Mouse (Mus musculus) layer of hippocampus, adult 8-10 months (tissue): ENCODE data around the gene Rtn4rl1. TPM values are rescaled to one million over a fixed set of nuclear protein-coding genes. Genes with fewer than 3 reads are reported as not detected.

ENCODE experiments used
- DNase-seq, 2 experiments: peaks; one replicate each; pipeline ENCODE4 v3.0.0; 2022; ENCODE audit warnings: low spot score in 2 of 2
- total RNA-seq, 4 experiments: library from RNA; stranded (reverse); gene quantifications; 2 replicates each; pipeline ENCODE4 v1.2.4; 2022

Rtn4rl1 gene
- total RNA-seq, 4 experiments from 2014 or later, result 80.7 to 110 (median 97.3) TPM

GRCm38 (mm10) chr11:75247137-75247730 is 53.7 kb downstream of the Rtn4rl1 start:
- no peak for DNase-seq

- DNase-seq, result no peak
Observed at GRCm38 (mm10) chr11:75249588-75249987, 56.0 kb downstream of the Rtn4rl1 start.

GRCm38 (mm10) chr11:75251006-75251512 is 57.5 kb downstream of the Rtn4rl1 start:
- DNase-seq, result no peak

- DNase-seq, result no peak
Observed at GRCm38 (mm10) chr11:75251557-75252070, 58.0 kb downstream of the Rtn4rl1 start.

- peak; percentile 46 to 59 for DNase-seq
Observed at GRCm38 (mm10) chr11:75254252-75254912, 60.8 kb downstream of the Rtn4rl1 start.

- DNase-seq, result no peak
Observed at GRCm38 (mm10) chr11:75255330-75255729, 61.7 kb downstream of the Rtn4rl1 start.

- DNase-seq, result no peak
Observed at GRCm38 (mm10) chr11:75257056-75257648, 63.6 kb downstream of the Rtn4rl1 start.

- no peak for DNase-seq
Observed at GRCm38 (mm10) chr11:75259416-75259815, 65.8 kb downstream of the Rtn4rl1 start.

GRCm38 (mm10) chr11:75259996-75260561 is 66.5 kb downstream of the Rtn4rl1 start:
- DNase-seq, result peak in 1 of 2 experiments; percentile 44

- no peak for DNase-seq
Observed at GRCm38 (mm10) chr11:75261016-75261415, 67.4 kb downstream of the Rtn4rl1 start.

- no peak for DNase-seq
Observed at GRCm38 (mm10) chr11:75261730-75262129, 68.1 kb downstream of the Rtn4rl1 start.

GRCm38 (mm10) chr11:75262181-75262580 is 68.6 kb downstream of the Rtn4rl1 start:
- no peak for DNase-seq

GRCm38 (mm10) chr11:75262791-75263190 is 69.2 kb downstream of the Rtn4rl1 start:
- DNase-seq, result no peak

- no peak for DNase-seq
Observed at GRCm38 (mm10) chr11:75263274-75263963, 69.8 kb downstream of the Rtn4rl1 start.

- DNase-seq, result no peak
Observed at GRCm38 (mm10) chr11:75263964-75264312, 70.4 kb downstream of the Rtn4rl1 start.

- no peak for DNase-seq
Observed at GRCm38 (mm10) chr11:75264550-75264949, 71.0 kb downstream of the Rtn4rl1 start.

GRCm38 (mm10) chr11:75265545-75265944 is 72.0 kb downstream of the Rtn4rl1 start:
- DNase-seq, result no peak

GRCm38 (mm10) chr11:75267826-75268281 is 74.3 kb downstream of the Rtn4rl1 start:
- no peak for DNase-seq

GRCm38 (mm10) chr11:75268492-75268891 is 74.9 kb downstream of the Rtn4rl1 start:
- no peak for DNase-seq

- DNase-seq, result no peak
Observed at GRCm38 (mm10) chr11:75269213-75269612, 75.6 kb downstream of the Rtn4rl1 start.

- no peak for DNase-seq
Observed at GRCm38 (mm10) chr11:75270276-75270984, 76.8 kb downstream of the Rtn4rl1 start.
